Mouse (Mus musculus): ENCODE results near the gene 4921511M17Rik.
"Not testable (repeated sequence)": the region's sequence is repeated elsewhere in the genome, so short reads cannot be mapped to it uniquely, and the experiment has no call there.

The 4921511M17Rik gene

GRCm38 (mm10) chrX:154033727-154034126 lies at the start of gene 4921511M17Rik:
TSS of gene 4921511M17Rik (minus strand) at chrX:154033827.
- not testable (repeated sequence) for DNase-seq

GRCm38 (mm10) chrX:154054939-154055338 lies 21.3 kb upstream of the 4921511M17Rik start, which contains the start of gene Gm10057:
TSS of gene Gm10057 (minus strand) at chrX:154055039.
- not testable (repeated sequence) for DNase-seq

DNA sequence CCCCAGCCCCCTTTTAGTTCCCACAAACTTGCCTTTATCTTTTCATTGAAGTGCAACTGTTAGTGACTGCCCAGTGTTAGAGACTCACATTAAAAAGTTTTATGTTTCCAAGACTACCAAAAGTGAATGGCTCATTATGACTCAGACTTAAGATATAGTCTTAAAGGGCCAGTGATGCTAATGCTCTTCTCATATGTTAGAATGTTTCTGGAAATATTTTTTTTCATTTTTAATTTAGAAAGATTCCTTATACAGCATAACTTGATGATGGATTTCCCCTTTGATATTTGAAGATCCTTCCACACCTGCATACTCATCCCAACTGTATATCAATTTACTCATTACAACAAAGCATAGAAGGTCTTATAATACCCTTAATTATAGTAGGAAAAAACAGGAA lies 21.1 kb downstream of the 4921511M17Rik start, which contains the start of gene Samt1:
Gene Samt1 (minus strand): TSS at position 101 of the 400 bp plus-strand sequence.
- not testable (repeated sequence) for DNase-seq

DNA sequence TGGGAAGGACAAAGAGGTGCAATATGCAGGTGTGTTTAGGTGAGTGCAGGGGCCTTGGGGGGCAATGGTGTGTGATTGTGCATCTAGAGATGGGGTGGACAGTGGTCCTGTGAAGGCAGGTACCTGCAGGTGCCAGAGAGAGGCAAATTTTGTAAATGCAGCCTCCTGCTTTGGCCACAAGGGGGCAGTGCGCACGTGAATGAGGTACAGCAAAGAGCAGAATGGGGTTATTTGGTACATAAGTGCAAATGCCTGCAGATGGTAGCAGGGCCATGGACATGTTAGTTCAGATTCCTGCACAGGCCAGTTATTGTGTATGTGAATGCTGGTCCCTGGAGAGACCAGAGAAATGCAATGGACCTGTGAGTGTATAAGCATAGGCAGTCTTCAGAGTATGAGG lies 56.7 kb downstream of the 4921511M17Rik start:
- not testable (repeated sequence) for DNase-seq

GRCm38 (mm10) chrX:153976467-153976866 lies 57.2 kb downstream of the 4921511M17Rik start:
- not testable (repeated sequence) for DNase-seq

- no peak for DNase-seq
Observed at GRCm38 (mm10) chrX:153974450-153974849, 59.2 kb downstream of the 4921511M17Rik start.

All from right cerebral cortex, postnatal 25 days (tissue).